8 mouse cellular contexts compared by ENCODE assay signal in genomic region chr13:28629431-28630331, GRCm38 (mm10).
DNase-seq lines count a peak whose midpoint lies in the region; ATAC-seq and TF ChIP-seq lines count a peak whose summit lies in the region.

No protein-coding gene starts in this region.

- WGBS in forebrain, embryonic 16.5 days, result 38% methylated on average over 9 of the region's 9 CpGs
- WGBS in hindbrain, embryonic 11.5 days, result 50% methylated on average over 9 of the region's 9 CpGs
- WGBS in limb, embryonic 12.5 days, result 5% methylated on average over 9 of the region's 9 CpGs

- 0 out of 2 replicates have a peak overlapping the region, but pooled peaks have one; percentile 5 for H3K9ac ChIP-seq in forebrain, embryonic 16.5 days (replicated peaks; ENCODE audit: low read depth, low read length)
- no peak overlapping the region for H3K9ac ChIP-seq in hindbrain, embryonic 11.5 days (ENCODE audit: low read depth, low read length)
- 0 out of 2 replicates have a peak overlapping the region, but pooled peaks have one; percentile 12 for H3K9ac ChIP-seq in limb, embryonic 12.5 days (replicated peaks)

- no peaks in the 10 kb centered on the region for H3K9me3 ChIP-seq in forebrain, embryonic 16.5 days (ENCODE audit: control insufficient read depth, low read length)
- H3K9me3 ChIP-seq in hindbrain, embryonic 11.5 days (ENCODE audit: control insufficient read depth, low read length), result no peaks in the 10 kb centered on the region
- no peaks in the 10 kb centered on the region for H3K9me3 ChIP-seq in limb, embryonic 12.5 days

- H3K79me2 ChIP-seq in myocyte (ENCODE audit: control insufficient read depth, insufficient read depth), result peaks cover 7% of the 10 kb centered on the region

- ATAC-seq in forebrain, embryonic 16.5 days, result peak; percentile 29
- ATAC-seq in hindbrain, embryonic 11.5 days (ENCODE audit: low FRiP score), result peak; percentile 42; the same call in 1 of the 2 replicates
- peak; percentile 90 for ATAC-seq in limb, embryonic 12.5 days (ENCODE audit: insufficient number of reproducible peaks, insufficient read depth, low FRiP score, low TSS enrichment, low read depth)

- TF ChIP-seq POLR2A in myocyte (IDR thresholded peaks at IDR 0.05; ENCODE audit: insufficient read length, low read depth), result no peak

- H3ac ChIP-seq in myocyte (ENCODE audit: control insufficient read depth, insufficient read length), result no peak overlapping the region

- H3K4me2 ChIP-seq in forebrain, embryonic 16.5 days (ENCODE audit: low read length), result no peak overlapping the region
- H3K4me2 ChIP-seq in hindbrain, embryonic 11.5 days (replicated peaks; ENCODE audit: low read depth, low read length), result no peak overlapping the region
- peak overlapping the region; percentile 32 for H3K4me2 ChIP-seq in limb, embryonic 12.5 days
- H3K4me2 ChIP-seq in myocyte (ENCODE audit: low read depth), result peak overlapping the region; percentile 63

- peak; percentile 30 to 53 for DNase-seq in cerebellum, postnatal 10 days
- no peak for DNase-seq in cerebellum, adult 11 months
- DNase-seq in hindbrain, embryonic 11.5 days (ENCODE audit: low spot score), result peak; percentile 34
- no peak for DNase-seq in c-Kit-positive CD71-positive TER-119-positive erythroid progenitor cells, embryonic 14.5 days (ENCODE audit: low spot score)
- DNase-seq in urinary bladder, postnatal 25 days (ENCODE audit: low spot score), result no peak

- H3K36me3 ChIP-seq in forebrain, embryonic 16.5 days (ENCODE audit: control insufficient read depth, insufficient read depth), result no peaks in the 10 kb centered on the region
- H3K36me3 ChIP-seq in hindbrain, embryonic 11.5 days (ENCODE audit: control insufficient read depth, insufficient read depth, low read length), result no peaks in the 10 kb centered on the region
- peaks cover 17% of the 10 kb centered on the region; the same call in 1 of the 2 replicates for H3K36me3 ChIP-seq in limb, embryonic 12.5 days
- no peaks in the 10 kb centered on the region for H3K36me3 ChIP-seq in myocyte (ENCODE audit: control insufficient read depth, insufficient read depth)

- no peaks in the 10 kb centered on the region for H3K27me3 ChIP-seq in forebrain, embryonic 16.5 days (replicated peaks; ENCODE audit: control insufficient read depth, insufficient read depth, low read length)
- H3K27me3 ChIP-seq in hindbrain, embryonic 11.5 days (ENCODE audit: control insufficient read depth, insufficient read depth, low read length), result no peaks in the 10 kb centered on the region
- no peaks in the 10 kb centered on the region for H3K27me3 ChIP-seq in limb, embryonic 12.5 days
- no peaks in the 10 kb centered on the region for H3K27me3 ChIP-seq in myocyte (ENCODE audit: control insufficient read depth, insufficient read depth, insufficient read length)

- H3K4me1 ChIP-seq in forebrain, embryonic 16.5 days (replicated peaks; ENCODE audit: control insufficient read depth, insufficient read depth, low read length), result peaks cover 19% of the 10 kb centered on the region
- H3K4me1 ChIP-seq in hindbrain, embryonic 11.5 days (replicated peaks; ENCODE audit: control insufficient read depth, insufficient read depth, low read length), result 0 out of 2 replicates have a peak, but pooled peaks cover 2% of the 10 kb centered on the region
- peaks cover 43% of the 10 kb centered on the region for H3K4me1 ChIP-seq in limb, embryonic 12.5 days (replicated peaks)

- peak overlapping the region; percentile 27; the same call in 1 of the 2 replicates for H3K27ac ChIP-seq in forebrain, embryonic 16.5 days (ENCODE audit: low read length)
- peak overlapping the region; percentile 51 for H3K27ac ChIP-seq in hindbrain, embryonic 11.5 days (ENCODE audit: low read depth, low read length)
- H3K27ac ChIP-seq in limb, embryonic 12.5 days, result peak overlapping the region; percentile 86

- no peak overlapping the region for H3K4me3 ChIP-seq in forebrain, embryonic 16.5 days (replicated peaks; ENCODE audit: low read length)
- H3K4me3 ChIP-seq in hindbrain, embryonic 11.5 days (ENCODE audit: low read depth, low read length), result no peak overlapping the region
- no peak overlapping the region for H3K4me3 ChIP-seq in limb, embryonic 12.5 days (replicated peaks)
- no peak overlapping the region for H3K4me3 ChIP-seq in myocyte

TF ChIP-seq in myocyte, 11 proteins besides CTCF, POLR2A, EP300 and RAD21:
- TF ChIP-seq MYOG (IDR thresholded peaks at IDR 0.05; ENCODE audit: control insufficient read depth in 1 of 3, insufficient read depth in 1 of 3, insufficient read length in 2 of 3, low read depth in 2 of 3) (peak in 2 of 3 experiments; percentile 24 to 81), E2F4 (IDR thresholded peaks at IDR 0.05; ENCODE audit: insufficient read depth) (no peak), CEBPB (IDR thresholded peaks at IDR 0.05; ENCODE audit: insufficient read depth, poor library complexity, severe bottlenecking) (no peak), MYOD1 (IDR thresholded peaks at IDR 0.05; ENCODE audit: control insufficient read depth in 1 of 3, insufficient read length in 2 of 3, low read depth in 2 of 3) (peak in 2 of 3 experiments; percentile 3 to 56), TCF3 (IDR thresholded peaks at IDR 0.05; ENCODE audit: insufficient read length, low read depth) (no peak), TCF12 (IDR thresholded peaks at IDR 0.05; ENCODE audit: insufficient read depth, poor library complexity, severe bottlenecking) (peak; percentile 45), USF1 (IDR thresholded peaks at IDR 0.05; ENCODE audit: low read depth) (no peak), SRF (IDR thresholded peaks at IDR 0.05; ENCODE audit: control insufficient read depth, insufficient read length, low read depth) (no peak), REST (IDR thresholded peaks at IDR 0.05; ENCODE audit: insufficient read depth, insufficient read length) (no peak), MAX (IDR thresholded peaks at IDR 0.05; ENCODE audit: low read depth) (no peak), POLR2AphosphoS2 (IDR thresholded peaks at IDR 0.05; ENCODE audit: insufficient read length, low read depth) (no peak)

Comparison
In these comparisons a context has a peak if more than half of its experiments do, and no peak if none do; other contexts are left out.
1. DNase-seq: peak in cerebellum, postnatal 10 days (2 of 2) and hindbrain, embryonic 11.5 days (single experiment); none in cerebellum, adult 11 months (single experiment), c-Kit-positive CD71-positive TER-119-positive erythroid progenitor cells, embryonic 14.5 days (single experiment) and urinary bladder, postnatal 25 days (single experiment).
2. ATAC-seq: peak in every context shown above with its lines; median percentile 90 in limb, embryonic 12.5 days; 42 in hindbrain, embryonic 11.5 days; 29 in forebrain, embryonic 16.5 days.
3. H3K27ac ChIP-seq: peak in every context shown above with its lines; median percentile 86 in limb, embryonic 12.5 days; 51 in hindbrain, embryonic 11.5 days; 27 in forebrain, embryonic 16.5 days.
4. H3K4me2 ChIP-seq: peak in limb, embryonic 12.5 days (single experiment) and myocyte (single experiment); none in forebrain, embryonic 16.5 days (single experiment) and hindbrain, embryonic 11.5 days (single experiment).